Mouse (Mus musculus): ENCODE measurements around the gene Fxyd7. TPM values are rescaled to one million over a fixed set of nuclear protein-coding genes. Genes with fewer than 3 reads are reported as not detected.

The Fxyd7 gene
- total and polyA plus RNA-seq, 2 experiments from 2014 or later = 282 to 477 TPM

GRCm38 (mm10) chr7:30996491-30996890 lies 54.8 kb downstream of the Fxyd7 start:
- ATAC-seq (no peak), DNase-seq (ENCODE audit: low spot score) (no peak)
- Histone ChIP-seq H3K27ac (no peak overlapping the region), H3K4me1 (ENCODE audit: insufficient read depth, low read length) (no peaks in the 10 kb centered on the region), H3K36me3 (ENCODE audit: insufficient read depth, low read length) (no peaks in the 10 kb centered on the region), H3K9ac (replicated peaks; ENCODE audit: low read length) (no peak overlapping the region), H3K4me2 (ENCODE audit: low read depth, low read length) (no peak overlapping the region), H3K27me3 (ENCODE audit: insufficient read depth, low read length) (no peaks in the 10 kb centered on the region), H3K9me3 (ENCODE audit: low read length) (no peaks in the 10 kb centered on the region), H3K4me3 (ENCODE audit: low read length) (no peak overlapping the region)
- WGBS = 92% methylated on average over 2 of the region's 2 CpGs
- 0 out of 2 replicates have a peak, but pooled peaks have one; percentile 4 for TF ChIP-seq CTCF (IDR thresholded peaks at IDR 0.05; ENCODE audit: low read depth)

- H3K4me1 ChIP-seq (ENCODE audit: insufficient read depth, low read length) = no peaks in the 10 kb centered on the region
- TF ChIP-seq CTCF (IDR thresholded peaks at IDR 0.05; ENCODE audit: low read depth) = no peak
- H3K9ac ChIP-seq (replicated peaks; ENCODE audit: low read length) = no peak overlapping the region
- ATAC-seq = no peak
- no peaks in the 10 kb centered on the region for H3K36me3 ChIP-seq (ENCODE audit: insufficient read depth, low read length)
- WGBS = 55% methylated on average over 5 of the region's 5 CpGs
- peak; percentile 26 for DNase-seq (ENCODE audit: low spot score)
- H3K4me2 ChIP-seq (ENCODE audit: low read depth, low read length) = no peak overlapping the region
- H3K9me3 ChIP-seq (ENCODE audit: low read length) = no peaks in the 10 kb centered on the region
- no peaks in the 10 kb centered on the region for H3K27me3 ChIP-seq (ENCODE audit: insufficient read depth, low read length)
- H3K27ac ChIP-seq = no peak overlapping the region
- H3K4me3 ChIP-seq (ENCODE audit: low read length) = no peak overlapping the region
Observed at GRCm38 (mm10) chr7:30993986-30994385, 57.3 kb downstream of the Fxyd7 start.

Small RNA genes within 50 kb of the gene (microRNA-seq; reads per million reads assigned to microRNA genes)
- gene Mir7050 = 0 reads per million in 2 experiments

Other genes with a start within 250 kb of the Fxyd7 start
- 0.16 TPM in 1 of 2 replicates, not detected in the other for gene Ffar2, start 227.7 kb downstream of the Fxyd7 start, total RNA-seq (2014; rRNA removed)
- gene Ffar2, start 227.7 kb downstream of the Fxyd7 start, polyA plus RNA-seq (2015; fragmentation: Nextera tagmentation; extraction: Ambion mirVana) = 0.19 and 0.23 TPM in 2 replicates
- 0.05 TPM in 1 of 2 replicates, not detected in the other for gene Ffar3, start 195.3 kb downstream of the Fxyd7 start, total RNA-seq (2014; rRNA removed)
- gene Ffar3, start 195.3 kb downstream of the Fxyd7 start, polyA plus RNA-seq (2015; fragmentation: Nextera tagmentation; extraction: Ambion mirVana) = 0.09 TPM in 1 of 2 replicates, not detected in the other
- gene Ffar1, start 189.9 kb downstream of the Fxyd7 start, total RNA-seq (2014; rRNA removed) = not detected in 2 replicates
- gene Ffar1, start 189.9 kb downstream of the Fxyd7 start, polyA plus RNA-seq (2015; fragmentation: Nextera tagmentation; extraction: Ambion mirVana) = not detected in 2 replicates
- gene Cd22, start 171.1 kb downstream of the Fxyd7 start, total RNA-seq (2014; rRNA removed) = 0.07 and 3.2 TPM in 2 replicates
- gene Cd22, start 171.1 kb downstream of the Fxyd7 start, polyA plus RNA-seq (2015; fragmentation: Nextera tagmentation; extraction: Ambion mirVana) = 0.09 and 0.20 TPM in 2 replicates
- gene Mag, start 136.6 kb downstream of the Fxyd7 start, total RNA-seq (2014; rRNA removed) = 39.0 and 48.7 TPM in 2 replicates
- 14.4 and 18.6 TPM in 2 replicates for gene Mag, start 136.6 kb downstream of the Fxyd7 start, polyA plus RNA-seq (2015; fragmentation: Nextera tagmentation; extraction: Ambion mirVana)
- not detected in 2 replicates for gene Hamp2, start 126.8 kb downstream of the Fxyd7 start, total RNA-seq (2014; rRNA removed)
- gene Hamp2, start 126.8 kb downstream of the Fxyd7 start, polyA plus RNA-seq (2015; fragmentation: Nextera tagmentation; extraction: Ambion mirVana) = not detected in 2 replicates
- gene Hamp, start 107.4 kb downstream of the Fxyd7 start, total RNA-seq (2014; rRNA removed) = not detected in 2 replicates
- gene Hamp, start 107.4 kb downstream of the Fxyd7 start, polyA plus RNA-seq (2015; fragmentation: Nextera tagmentation; extraction: Ambion mirVana) = not detected in 2 replicates
- 103 and 114 TPM in 2 replicates for gene Usf2, start 94.7 kb downstream of the Fxyd7 start, total RNA-seq (2014; rRNA removed)
- 27.1 and 28.0 TPM in 2 replicates for gene Usf2, start 94.7 kb downstream of the Fxyd7 start, polyA plus RNA-seq (2015; fragmentation: Nextera tagmentation; extraction: Ambion mirVana)
- 22.8 and 28.8 TPM in 2 replicates for gene Lsr, start 78.0 kb downstream of the Fxyd7 start, total RNA-seq (2014; rRNA removed)
- 25.3 and 25.5 TPM in 2 replicates for gene Lsr, start 78.0 kb downstream of the Fxyd7 start, polyA plus RNA-seq (2015; fragmentation: Nextera tagmentation; extraction: Ambion mirVana)
- 0.16 and 2.0 TPM in 2 replicates for gene Fam187b, start 77.7 kb downstream of the Fxyd7 start, total RNA-seq (2014; rRNA removed)
- 0.77 and 0.89 TPM in 2 replicates for gene Fam187b, start 77.7 kb downstream of the Fxyd7 start, polyA plus RNA-seq (2015; fragmentation: Nextera tagmentation; extraction: Ambion mirVana)
- 15.3 and 22.1 TPM in 2 replicates for gene Fxyd5, start 9.0 kb downstream of the Fxyd7 start, total RNA-seq (2014; rRNA removed)
- gene Fxyd5, start 9.0 kb downstream of the Fxyd7 start, polyA plus RNA-seq (2015; fragmentation: Nextera tagmentation; extraction: Ambion mirVana) = 33.3 and 35.3 TPM in 2 replicates
- 24.0 and 26.5 TPM in 2 replicates for gene Fxyd1, start 5.7 kb upstream of the Fxyd7 start, total RNA-seq (2014; rRNA removed)
- 129 and 150 TPM in 2 replicates for gene Fxyd1, start 5.7 kb upstream of the Fxyd7 start, polyA plus RNA-seq (2015; fragmentation: Nextera tagmentation; extraction: Ambion mirVana)
- gene Lgi4, start 7.9 kb upstream of the Fxyd7 start, total RNA-seq (2014; rRNA removed) = 1.9 and 5.9 TPM in 2 replicates
- gene Lgi4, start 7.9 kb upstream of the Fxyd7 start, polyA plus RNA-seq (2015; fragmentation: Nextera tagmentation; extraction: Ambion mirVana) = 1.2 and 1.3 TPM in 2 replicates
- gene Fxyd3, start 25.2 kb upstream of the Fxyd7 start, total RNA-seq (2014; rRNA removed) = not detected in 2 replicates
- gene Fxyd3, start 25.2 kb upstream of the Fxyd7 start, polyA plus RNA-seq (2015; fragmentation: Nextera tagmentation; extraction: Ambion mirVana) = 1.2 and 1.5 TPM in 2 replicates
- not detected in 2 replicates for gene Hpn, start 63.8 kb upstream of the Fxyd7 start, total RNA-seq (2014; rRNA removed)
- gene Hpn, start 63.8 kb upstream of the Fxyd7 start, polyA plus RNA-seq (2015; fragmentation: Nextera tagmentation; extraction: Ambion mirVana) = 0.88 and 1.3 TPM in 2 replicates
- gene Scn1b, start 75.5 kb upstream of the Fxyd7 start, total RNA-seq (2014; rRNA removed) = 65.7 and 69.5 TPM in 2 replicates
- gene Scn1b, start 75.5 kb upstream of the Fxyd7 start, polyA plus RNA-seq (2015; fragmentation: Nextera tagmentation; extraction: Ambion mirVana) = 44.3 and 46.0 TPM in 2 replicates
- 256 and 258 TPM in 2 replicates for gene Gramd1a, start 104.4 kb upstream of the Fxyd7 start, total RNA-seq (2014; rRNA removed)
- gene Gramd1a, start 104.4 kb upstream of the Fxyd7 start, polyA plus RNA-seq (2015; fragmentation: Nextera tagmentation; extraction: Ambion mirVana) = 137 and 143 TPM in 2 replicates
- gene Scgb2b2, start 239.0 kb upstream of the Fxyd7 start, total RNA-seq (2014; rRNA removed) = not detected in 2 replicates
- not detected in 2 replicates for gene Scgb2b2, start 239.0 kb upstream of the Fxyd7 start, polyA plus RNA-seq (2015; fragmentation: Nextera tagmentation; extraction: Ambion mirVana)
- not detected in 2 replicates for gene Scgb1b2, start 240.4 kb upstream of the Fxyd7 start, total RNA-seq (2014; rRNA removed)
- gene Scgb1b2, start 240.4 kb upstream of the Fxyd7 start, polyA plus RNA-seq (2015; fragmentation: Nextera tagmentation; extraction: Ambion mirVana) = not detected in 2 replicates

Data from hindbrain, postnatal 0 days (tissue).